Mouse (Mus musculus): ENCODE data around the gene Tjp1.

DNA sequence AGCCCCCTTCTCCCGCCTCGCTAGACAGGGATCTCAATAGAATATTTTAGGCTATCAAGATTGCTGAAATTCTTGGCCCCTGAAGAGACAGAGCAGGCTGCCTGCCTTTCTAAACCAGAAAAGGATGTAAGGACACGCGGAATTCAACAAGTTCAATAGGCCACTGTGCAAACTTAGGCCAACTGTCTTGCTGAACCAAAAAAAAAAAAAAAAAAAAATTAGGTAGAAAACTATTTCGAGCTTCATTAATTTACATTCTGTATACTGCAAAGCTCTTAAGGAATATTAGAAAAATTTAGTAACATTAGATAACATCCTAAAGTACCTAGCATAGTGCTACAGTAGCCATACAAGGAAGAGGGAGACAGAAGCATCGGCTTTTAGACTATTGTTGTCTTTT, 155.8 kb downstream of the Tjp1 start:
- TF ChIP-seq CTCF (IDR thresholded peaks at IDR 0.05; ENCODE audit: low read depth) (no peak), EP300 (IDR thresholded peaks at IDR 0.05; ENCODE audit: low read depth) (no peak)
